ENCODE assay signal across 29 mouse cellular contexts in the genomic region with DNA sequence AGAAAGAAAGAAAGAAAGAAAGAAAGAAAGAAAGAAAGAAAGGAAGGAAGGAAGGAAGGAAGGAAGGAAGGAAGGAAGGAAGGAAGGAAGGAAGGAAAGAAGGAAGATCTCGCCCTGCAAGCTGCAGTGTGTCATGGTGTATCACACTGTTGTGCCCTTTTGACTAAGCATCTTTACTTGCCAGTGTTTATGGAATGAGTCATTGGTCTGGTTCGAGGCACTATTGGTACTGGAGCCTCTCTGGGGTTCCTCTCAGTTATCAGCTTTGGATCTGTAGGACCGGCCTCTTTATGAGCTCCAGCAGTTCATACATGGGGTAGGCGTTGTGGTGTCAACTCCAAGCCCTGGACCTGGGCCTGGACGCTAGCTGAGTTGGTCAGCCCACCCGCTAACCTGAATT. TPM values are rescaled to one million over a fixed set of nuclear protein-coding genes. Genes with fewer than 3 reads are reported as not detected.
DNase-seq lines count a peak whose midpoint lies in the region; ATAC-seq and TF ChIP-seq lines count a peak whose summit lies in the region.
"Had no signal": no experiment of that assay in that cellular context is flagged by ENCODE, and none has a peak within 500 bp of the region (broad histone marks: within the 10 kb centered on the region; RNA-seq: fewer than 3 reads in every experiment).

No protein-coding gene starts in this region.

- H3K4me1 ChIP-seq in intestine, embryonic 15.5 days (replicated peaks): 0 out of 2 replicates have a peak, but pooled peaks cover 3% of the 10 kb centered on the region
- H3K4me1 ChIP-seq in intestine, embryonic 16.5 days (ENCODE audit: control insufficient read depth, insufficient read depth, low read length): peaks cover 2% of the 10 kb centered on the region; the same call in 1 of the 2 replicates
- H3K4me1 ChIP-seq in stomach, postnatal 0 days (replicated peaks; ENCODE audit: control insufficient read depth, insufficient read depth): no peaks in the 10 kb centered on the region
- H3K4me1 ChIP-seq: embryonic facial prominence, embryonic 12.5 days had no signal

- no peaks in the 10 kb centered on the region for H3K27me3 ChIP-seq in intestine, embryonic 15.5 days (replicated peaks)
- no peaks in the 10 kb centered on the region for H3K27me3 ChIP-seq in intestine, embryonic 16.5 days (replicated peaks; ENCODE audit: control insufficient read depth, insufficient read depth, low read length)
- H3K27me3 ChIP-seq in stomach, postnatal 0 days (ENCODE audit: control insufficient read depth, insufficient read depth, low read length): no peaks in the 10 kb centered on the region
- H3K27me3 ChIP-seq: embryonic facial prominence, embryonic 12.5 days; forebrain, embryonic 13.5 days; forebrain, embryonic 15.5 days; Patski had no signal

- no peak for TF ChIP-seq EP300 in stomach, postnatal 0 days (optimal IDR thresholded peaks at IDR 0.05)

- no peaks in the 10 kb centered on the region for H3K36me3 ChIP-seq in intestine, embryonic 15.5 days
- H3K36me3 ChIP-seq in intestine, embryonic 16.5 days (ENCODE audit: control insufficient read depth, insufficient read depth, low read length): no peaks in the 10 kb centered on the region
- no peaks in the 10 kb centered on the region for H3K36me3 ChIP-seq in stomach, postnatal 0 days (ENCODE audit: control insufficient read depth, insufficient read depth, low read length)
- H3K36me3 ChIP-seq: embryonic facial prominence, embryonic 10.5 days; embryonic facial prominence, embryonic 12.5 days; forebrain, embryonic 15.5 days had no signal

- no peak overlapping the region for H3K4me2 ChIP-seq in intestine, embryonic 15.5 days (replicated peaks)
- H3K4me2 ChIP-seq in intestine, embryonic 16.5 days (ENCODE audit: low read depth, low read length): no peak overlapping the region
- H3K4me2 ChIP-seq in stomach, postnatal 0 days (replicated peaks; ENCODE audit: low read depth): no peak overlapping the region
- H3K4me2 ChIP-seq: embryonic facial prominence, embryonic 12.5 days; forebrain, embryonic 13.5 days; forebrain, embryonic 15.5 days had no signal

- no peak overlapping the region for H3K4me3 ChIP-seq in intestine, embryonic 15.5 days (replicated peaks)
- no peak overlapping the region for H3K4me3 ChIP-seq in intestine, embryonic 16.5 days (ENCODE audit: low read length)
- H3K4me3 ChIP-seq in stomach, postnatal 0 days (ENCODE audit: low read depth, low read length): no peak overlapping the region
- H3K4me3 ChIP-seq: embryonic facial prominence, embryonic 10.5 days; embryonic facial prominence, embryonic 12.5 days; forebrain, embryonic 13.5 days; forebrain, embryonic 15.5 days had no signal

- WGBS in intestine, embryonic 15.5 days: 78% methylated on average over 6 of the region's 6 CpGs
- 73% methylated on average over 6 of the region's 6 CpGs for WGBS in intestine, embryonic 16.5 days
- 67% methylated on average over 6 of the region's 6 CpGs for WGBS in stomach, postnatal 0 days

- peak; percentile 25; the same call in 1 of the 2 replicates for ATAC-seq in intestine, embryonic 15.5 days
- ATAC-seq in intestine, embryonic 16.5 days: no peak
- peak; percentile 62; the same call in 1 of the 2 replicates for ATAC-seq in stomach, postnatal 0 days (ENCODE audit: low FRiP score, low TSS enrichment)
- no peak for ATAC-seq in erythroid progenitor cell, adult 5-6 weeks (replicated peaks; ENCODE audit: low FRiP score, poor library complexity, severe bottlenecking)
- ATAC-seq: activated CD4-positive, CD25-positive, alpha-beta regulatory T cell, adult 4 months; forebrain, embryonic 13.5 days; forebrain, embryonic 15.5 days; Patski had no signal

- H3K9me3 ChIP-seq in intestine, embryonic 15.5 days: no peaks in the 10 kb centered on the region
- no peaks in the 10 kb centered on the region for H3K9me3 ChIP-seq in intestine, embryonic 16.5 days (ENCODE audit: control insufficient read depth, low read length)
- H3K9me3 ChIP-seq in stomach, postnatal 0 days (ENCODE audit: control insufficient read depth, low read length): no peaks in the 10 kb centered on the region
- H3K9me3 ChIP-seq: embryonic facial prominence, embryonic 10.5 days; embryonic facial prominence, embryonic 12.5 days; forebrain, embryonic 13.5 days; forebrain, embryonic 15.5 days had no signal

- H3K9ac ChIP-seq in intestine, embryonic 15.5 days: no peak overlapping the region
- H3K9ac ChIP-seq in intestine, embryonic 16.5 days (ENCODE audit: low read depth, low read length): no peak overlapping the region
- H3K9ac ChIP-seq in stomach, postnatal 0 days (ENCODE audit: low read length): no peak overlapping the region
- H3K9ac ChIP-seq: embryonic facial prominence, embryonic 12.5 days; forebrain, embryonic 13.5 days; forebrain, embryonic 15.5 days had no signal

- no peak for TF ChIP-seq CTCF in stomach, postnatal 0 days (IDR thresholded peaks at IDR 0.05; ENCODE audit: low read depth)

- peak; percentile 35 for DNase-seq in 3134 (ENCODE audit: extremely low read depth, insufficient read length, low spot score)
- DNase-seq in 3T3-L1 (ENCODE audit: low read depth, low spot score): peak; percentile 59
- no peak for DNase-seq in stomach, postnatal 0 days (ENCODE audit: low spot score)
- DNase-seq in embryo, embryonic 11 days: no peak
- DNase-seq: adrenal gland, postnatal 10 days; adrenal gland, postnatal 25 days; cerebellum, adult 11 months; cerebellum, adult 18-20 months; cerebellum, adult 8-10 months; cerebellum, adult 9-11 months; cerebellum, postnatal 14 days; cerebellum, postnatal 36 days had no signal

- no peak overlapping the region for H3K27ac ChIP-seq in intestine, embryonic 15.5 days
- H3K27ac ChIP-seq in intestine, embryonic 16.5 days (ENCODE audit: low read length): no peak overlapping the region
- H3K27ac ChIP-seq in stomach, postnatal 0 days (replicated peaks): no peak overlapping the region
- H3K27ac ChIP-seq: embryonic facial prominence, embryonic 10.5 days; embryonic facial prominence, embryonic 12.5 days; forebrain, embryonic 13.5 days; forebrain, embryonic 15.5 days had no signal

RNA-seq across cellular contexts. Expression of a gene that starts 45.4 kb away (rescaled TPM):
- polyA plus RNA-seq in intestine, embryonic 15.5 days (2015; fragmentation: Nextera tagmentation; extraction: Ambion mirVana): 9.5 and 11.6 TPM in 2 replicates
- polyA plus RNA-seq in intestine, embryonic 16.5 days (2015; fragmentation: Nextera tagmentation; extraction: Ambion mirVana): 18.2 and 19.7 TPM in 2 replicates
- polyA plus RNA-seq in stomach, postnatal 0 days (2015; fragmentation: Nextera tagmentation; extraction: Ambion mirVana): 0.93 and 1.8 TPM in 2 replicates
- total RNA-seq in erythroid progenitor cell, adult 5-6 weeks (2015; ENCODE audit: low replicate concordance): not detected in 2 replicates
- total RNA-seq in erythroid progenitor cell, adult 5-6 weeks (2017; ENCODE audit: low replicate concordance): not detected in 2 replicates
- total RNA-seq: adrenal gland, postnatal 25 days; common myeloid progenitor, adult 5-6 weeks; ES-E14; MEL had no signal
- polyA plus RNA-seq: activated CD4-positive, CD25-positive, alpha-beta regulatory T cell, adult 4 months; C2C12; embryonic facial prominence, embryonic 12.5 days; forebrain, embryonic 11.5 days; forebrain, embryonic 13.5 days; forebrain, embryonic 15.5 days had no signal

RNA-seq across cellular contexts. Expression of a gene that starts 57.7 kb away (rescaled TPM):
- not detected in 2 replicates for polyA plus RNA-seq in intestine, embryonic 15.5 days (2015; fragmentation: Nextera tagmentation; extraction: Ambion mirVana)
- polyA plus RNA-seq in intestine, embryonic 16.5 days (2015; fragmentation: Nextera tagmentation; extraction: Ambion mirVana): not detected in 2 replicates
- not detected in 2 replicates for polyA plus RNA-seq in stomach, postnatal 0 days (2015; fragmentation: Nextera tagmentation; extraction: Ambion mirVana)
- total RNA-seq in erythroid progenitor cell, adult 5-6 weeks (2015; ENCODE audit: low replicate concordance): not detected in 2 replicates
- not detected in 2 replicates for total RNA-seq in erythroid progenitor cell, adult 5-6 weeks (2017; ENCODE audit: low replicate concordance)
- total RNA-seq: adrenal gland, adult 18-20 months; adrenal gland, postnatal 10 days; adrenal gland, postnatal 25 days; adrenal gland, postnatal 4 days; MEL had no signal
- polyA plus RNA-seq: activated CD4-positive, CD25-positive, alpha-beta regulatory T cell, adult 4 months; embryonic facial prominence, embryonic 12.5 days; embryonic facial prominence, embryonic 14.5 days; forebrain, embryonic 11.5 days; forebrain, embryonic 13.5 days; forebrain, embryonic 15.5 days; Patski had no signal

Comparison
In these comparisons a context has a peak if more than half of its experiments do, and no peak if none do; other contexts are left out.
1. ATAC-seq: peak in intestine, embryonic 15.5 days (single experiment) and stomach, postnatal 0 days (single experiment); none in intestine, embryonic 16.5 days (single experiment) and erythroid progenitor cell, adult 5-6 weeks (single experiment).
2. DNase-seq: peak in 3134 (single experiment) and 3T3-L1 (single experiment); none in stomach, postnatal 0 days (single experiment) and embryo, embryonic 11 days (single experiment).